Mouse (Mus musculus) embryonic stem cell, embryonic (primary cell): ENCODE measurements around the gene Calm3.

ENCODE experiments used
- CTCF ChIA-PET, 4 experiments: fragments of 300-600 bp in 2 of 4; fragments of 350-600 bp in 2 of 4; sonication (Branson Sonifier 250); formaldehyde crosslinking; loops; one replicate each; lab custom pipeline; 2022; ENCODE audit warnings: inconsistent platforms in 2 of 4; lab: Charles Lee
- POLR2A ChIA-PET, 4 experiments: fragments of 300-600 bp in 2 of 4; fragments of 350-600 bp in 2 of 4; sonication (Branson Sonifier 250); formaldehyde crosslinking; loops; one replicate each; lab custom pipeline; 2022; ENCODE audit warnings: antibody characterized with exemption in 4 of 4, inconsistent platforms in 1 of 4; lab: Charles Lee

The Calm3 gene

GRCm38 (mm10) chr7:16946441-16947348, 22.8 kb upstream of the Calm3 start:
- ChIA-PET CTCF (interaction anchor here in 3 of 4 experiments (0.9 to 6.0 kb wide), 15 partner anchors 10 to 127 kb away, joined by 3 to 47 read pairs (median 4); partner anchors contain the start of gene Psg16 (in 1 of the 3)), POLR2A (interaction anchor here in 2 of 4 experiments (0.6 to 1.5 kb wide), 4 partner anchors 14 to 105 kb away, joined by 3 to 6 read pairs (median 3); no protein-coding TSS in a partner anchor)

- CTCF ChIA-PET, result interaction anchor here in 3 of 4 experiments (0.6 to 6.0 kb wide), 13 partner anchors 8 to 111 kb away, joined by 3 to 47 read pairs (median 4); no protein-coding TSS in a partner anchor
- POLR2A ChIA-PET, result interaction anchor here in 3 of 4 experiments (0.9 to 2.2 kb wide), 13 partner anchors 10 to 153 kb away, joined by 3 to 12 read pairs (median 4); partner anchors contain the start of gene Pnmal1 (in 1 of the 3)
Observed at GRCm38 (mm10) chr7:16945419-16945818, 21.5 kb upstream of the Calm3 start.

DNA sequence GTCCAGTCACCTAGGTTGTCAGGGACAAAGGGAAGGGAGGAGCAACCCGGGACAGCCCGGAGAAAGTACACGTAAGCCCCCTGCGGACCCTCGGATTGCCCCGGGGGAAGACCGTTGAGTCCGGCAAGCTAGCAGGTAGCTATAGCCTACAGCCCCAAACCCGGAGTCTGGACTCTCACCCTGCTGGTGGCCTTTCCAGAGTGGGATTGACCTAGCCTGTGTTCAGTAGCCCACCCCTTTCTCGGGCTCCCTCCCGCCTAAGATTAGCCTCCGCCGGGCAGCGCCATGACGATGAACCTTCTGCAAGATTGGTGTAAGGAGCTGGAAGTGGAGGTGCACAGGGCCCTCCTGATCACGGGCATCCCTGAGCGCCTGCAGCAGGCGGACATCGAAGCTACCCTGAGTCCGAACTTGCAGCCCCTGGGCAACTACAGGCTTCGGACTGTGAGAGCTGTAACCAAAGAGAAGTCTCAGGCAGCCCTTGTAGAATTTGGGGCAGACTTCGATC, 20.9 kb upstream of the Calm3 start:
- POLR2A ChIA-PET, result interaction anchor here (0.6 to 2.2 kb wide), 20 partner anchors 9 to 153 kb away, joined by 3 to 12 read pairs (median 4); partner anchors contain the start of gene Pnmal1 (in 1 of the 4)
- CTCF ChIA-PET, result interaction anchor here (0.6 to 6.0 kb wide), 19 partner anchors 8 to 121 kb away, joined by 3 to 47 read pairs (median 4); partner anchors contain the start of gene Gm42372 (in 1 of the 4)

DNA sequence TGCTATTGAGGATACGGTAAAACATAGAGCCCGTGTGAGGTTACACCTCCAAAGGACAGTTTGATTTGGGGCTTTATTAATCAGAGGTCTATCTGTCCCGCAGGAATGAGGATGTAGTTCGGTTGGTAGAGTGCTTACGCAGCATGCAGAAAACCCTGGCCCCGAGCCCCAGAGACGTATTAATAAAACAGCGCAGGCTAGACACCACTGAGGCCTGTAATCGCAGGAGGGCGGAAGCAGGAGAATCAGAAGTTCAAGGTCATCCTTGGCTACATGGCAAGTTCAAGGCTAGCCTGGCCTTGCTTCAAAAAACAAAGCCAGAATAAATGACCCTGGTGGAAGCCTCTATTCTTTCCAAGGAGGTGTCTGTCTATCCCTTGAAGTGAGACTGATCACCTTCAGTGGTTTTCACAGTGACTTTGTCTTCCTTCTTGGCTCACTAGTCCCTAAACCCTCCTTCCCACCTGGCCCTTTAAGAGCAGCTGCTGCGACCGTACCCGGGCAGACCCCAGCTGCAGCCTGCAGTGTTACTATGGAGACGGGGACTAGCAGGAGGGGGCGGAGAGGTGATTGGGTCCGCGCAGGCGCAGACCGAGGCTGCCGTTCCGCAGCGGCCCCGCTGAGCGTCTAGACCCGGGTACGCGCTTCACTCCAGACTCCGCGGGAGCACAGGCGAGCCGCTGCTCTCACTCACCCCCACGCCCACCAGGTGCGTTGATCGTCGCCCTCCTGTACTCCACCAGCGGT, 20.3 kb upstream of the Calm3 start, which contains the start of gene Pnmal2:
Gene Pnmal2 (plus strand): TSS at position 622 of the 747 bp plus-strand sequence.
- POLR2A ChIA-PET, result interaction anchor here (0.6 to 2.2 kb wide), 19 partner anchors 9 to 152 kb away, joined by 3 to 12 read pairs (median 4); partner anchors contain the start of gene Pnmal1 (in 1 of the 4)

GRCm38 (mm10) chr7:16942861-16943260, 18.9 kb upstream of the Calm3 start:
- ChIA-PET CTCF (interaction anchor here in 2 of 4 experiments (1.6 to 6.0 kb wide), 2 partner anchors 10 kb away, joined by 3 to 47 read pairs; no protein-coding TSS in a partner anchor), POLR2A (interaction anchor here in 1 of 4 experiments (1.9 kb wide), 1 partner anchor 10 kb away, joined by 4 read pairs; no protein-coding TSS in a partner anchor)

More for the DNA sequence above, 20.3 kb upstream of the Calm3 start, which contains the start of gene Pnmal2:
- CTCF ChIA-PET, result interaction anchor here (0.6 to 6.0 kb wide), 20 partner anchors 9 to 122 kb away, joined by 3 to 47 read pairs (median 3); partner anchors contain the start of genes Gm42372 (in 1 of the 4) and Gng8 (in 1 of the 4)

GRCm38 (mm10) chr7:16940292-16940691, 16.4 kb upstream of the Calm3 start:
- ChIA-PET CTCF (interaction anchor here in 3 of 4 experiments (0.6 to 5.1 kb wide), 7 partner anchors 8 to 1934 kb away, joined by 3 to 29 read pairs (median 5); partner anchors contain the start of gene Gng8 (in 1 of the 3)), POLR2A (interaction anchor here in 2 of 4 experiments (0.8 to 1.0 kb wide), 2 partner anchors 22 to 1367 kb away, joined by 3 to 5 read pairs; no protein-coding TSS in a partner anchor)

DNA sequence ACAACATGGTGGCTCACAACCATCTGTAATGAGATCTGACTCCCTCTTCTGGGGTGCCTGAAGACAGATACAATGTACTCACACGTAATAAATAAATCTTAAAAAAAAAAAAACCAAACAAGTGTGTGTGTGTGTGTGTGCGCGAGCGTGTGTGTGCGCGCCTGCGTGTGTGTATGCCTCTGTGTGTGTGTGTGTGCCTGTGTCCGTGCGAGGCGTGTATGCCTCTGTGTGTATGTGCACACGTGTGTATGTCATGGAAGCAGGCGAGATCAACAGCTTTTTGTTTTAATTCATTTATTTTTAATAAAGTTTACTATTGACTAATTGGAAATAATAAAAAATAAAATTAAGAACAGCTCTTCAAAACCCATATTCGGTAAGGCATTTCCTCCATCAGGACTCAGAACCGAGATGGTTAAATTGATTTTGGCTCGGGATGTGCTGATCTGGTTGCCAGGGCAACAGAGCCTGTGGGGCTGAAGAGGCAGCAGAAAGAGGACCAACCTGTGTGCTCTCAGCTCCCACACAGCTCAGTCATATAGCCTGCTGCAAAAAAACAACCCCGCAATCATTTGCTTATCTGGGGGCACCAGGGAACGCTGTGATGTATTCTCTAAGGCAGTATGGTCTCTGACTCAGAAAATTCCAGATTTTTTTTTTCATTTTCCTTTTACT, 14.3 kb upstream of the Calm3 start:
- ChIA-PET CTCF (interaction anchor here in 3 of 4 experiments (1.3 to 5.1 kb wide), 6 partner anchors 11 to 309 kb away, joined by 3 to 29 read pairs (median 6); no protein-coding TSS in a partner anchor), POLR2A (interaction anchor here in 1 of 4 experiments (0.6 to 1.0 kb wide), 2 partner anchors 13 to 32 kb away, joined by 3 read pairs; no protein-coding TSS in a partner anchor)

GRCm38 (mm10) chr7:16937312-16937711, 13.4 kb upstream of the Calm3 start:
- CTCF ChIA-PET, result interaction anchor here (0.5 to 5.1 kb wide), 40 partner anchors 8 to 308 kb away, joined by 3 to 29 read pairs (median 4); partner anchors contain the start of genes Hif3a (in 2 of the 4), Dact3 (in 1 of the 4) and Pnmal1 (in 1 of the 4)
- POLR2A ChIA-PET, result interaction anchor here in 2 of 4 experiments (0.9 to 1.2 kb wide), 3 partner anchors 38 to 119 kb away, joined by 3 to 4 read pairs (median 3); no protein-coding TSS in a partner anchor

- CTCF ChIA-PET, result interaction anchor here (0.5 to 4.1 kb wide), 73 partner anchors 8 to 885 kb away, joined by 3 to 164 read pairs (median 5); partner anchors contain the start of genes Psg16 (in 3 of the 4), Pnmal2 (in 2 of the 4), Dact3 (in 1 of the 4) and Gng8 (in 1 of the 4)
Observed at GRCm38 (mm10) chr7:16932704-16933577, 9.0 kb upstream of the Calm3 start.

DNA sequence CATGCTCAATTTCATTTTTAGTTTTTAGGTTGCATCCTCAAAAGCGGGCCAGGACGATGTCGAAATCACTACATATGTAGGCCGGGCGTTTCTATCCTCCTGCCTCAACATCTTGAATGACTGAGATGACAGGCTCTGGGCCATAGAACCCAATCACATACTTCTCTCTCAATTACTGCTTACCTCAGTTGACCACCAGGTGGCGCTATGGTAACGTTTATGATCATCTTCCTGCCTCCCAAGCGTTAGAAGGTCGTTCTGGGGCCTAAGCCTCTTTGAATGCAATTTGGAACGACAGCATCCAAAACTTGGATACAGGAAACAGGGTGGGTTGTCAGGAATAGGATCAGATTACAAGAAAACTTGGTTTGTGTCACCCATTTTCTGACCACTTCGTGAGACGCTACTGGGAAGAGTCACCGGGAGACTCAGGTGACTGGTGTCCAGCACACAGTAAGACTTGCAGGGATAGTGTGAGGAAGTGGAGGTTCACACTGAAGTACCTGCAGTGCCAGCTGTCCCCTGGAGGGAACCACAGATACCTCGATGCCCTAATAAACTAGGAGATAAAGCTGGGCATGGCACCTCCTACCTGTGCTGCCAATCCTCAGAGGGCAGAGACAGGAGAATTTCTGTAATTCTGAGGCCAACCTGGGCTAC, 8.2 kb upstream of the Calm3 start:
- POLR2A ChIA-PET, result interaction anchor here in 3 of 4 experiments (0.6 to 2.5 kb wide), 11 partner anchors 10 to 159 kb away, joined by 3 to 12 read pairs (median 4); no protein-coding TSS in a partner anchor

More at GRCm38 (mm10) chr7:16932704-16933577, 9.0 kb upstream of the Calm3 start:
- POLR2A ChIA-PET, result interaction anchor here in 3 of 4 experiments (0.6 to 2.5 kb wide), 17 partner anchors 9 to 160 kb away, joined by 3 to 12 read pairs (median 4); partner anchors contain the start of genes Calm3 (in 1 of the 3) and Pnmal2 (in 1 of the 3)

DNA sequence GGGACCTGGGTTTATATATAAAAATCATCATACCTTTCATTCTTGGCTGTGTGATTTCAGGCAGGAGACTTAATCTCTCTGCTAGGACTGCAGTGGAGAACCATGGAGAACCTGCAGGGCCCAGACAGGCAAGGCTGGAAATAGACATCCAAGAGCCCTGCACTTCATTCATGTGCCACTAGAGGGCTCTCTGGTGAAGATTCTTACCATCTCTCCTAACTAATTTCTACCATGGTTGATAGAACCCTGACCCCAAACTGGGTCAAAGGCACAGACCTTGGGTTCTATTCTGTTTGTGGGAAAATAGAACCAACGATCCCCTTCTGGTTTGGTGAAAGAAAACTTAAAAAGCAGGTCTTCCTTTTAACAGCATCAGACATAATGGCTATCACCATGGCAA, 6.9 kb upstream of the Calm3 start:
- POLR2A ChIA-PET, result interaction anchor here in 3 of 4 experiments (0.7 to 2.5 kb wide), 4 partner anchors 14 to 72 kb away, joined by 3 to 10 read pairs (median 4); no protein-coding TSS in a partner anchor
- CTCF ChIA-PET, result interaction anchor here in 3 of 4 experiments (0.7 to 4.1 kb wide), 15 partner anchors 9 to 294 kb away, joined by 3 to 164 read pairs (median 7); partner anchors contain the start of genes Dact3 (in 1 of the 3), Hif3a (in 1 of the 3) and Pnmal2 (in 1 of the 3)

More for the DNA sequence above, 8.2 kb upstream of the Calm3 start:
- CTCF ChIA-PET, result interaction anchor here (0.5 to 4.1 kb wide), 48 partner anchors 9 to 884 kb away, joined by 3 to 164 read pairs (median 7); partner anchors contain the start of genes Pnmal2 (in 2 of the 4), Dact3 (in 1 of the 4), Hif3a (in 1 of the 4) and Pnmal1 (in 1 of the 4)

DNA sequence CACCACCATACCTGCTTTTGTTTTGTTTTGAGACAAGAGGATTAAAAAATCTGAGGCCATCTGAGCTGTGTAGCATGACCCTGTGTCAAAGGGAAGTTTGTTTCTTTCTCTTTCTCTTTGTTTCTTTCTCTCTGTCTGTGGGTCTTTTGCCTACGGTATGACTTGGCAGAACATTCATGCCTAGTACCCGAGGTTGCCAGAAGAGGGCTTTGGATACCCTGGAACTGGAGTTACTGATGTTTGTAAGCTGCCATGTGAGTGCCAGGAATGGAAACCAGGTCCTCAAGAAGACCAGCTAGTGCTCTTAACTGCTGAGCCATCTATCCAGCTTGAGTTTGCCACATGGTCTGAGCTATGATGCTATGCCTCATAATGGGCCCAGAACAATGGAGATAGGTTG, 4.4 kb upstream of the Calm3 start:
- ChIA-PET CTCF (interaction anchor here (0.6 to 2.3 kb wide), 9 partner anchors 9 to 120 kb away, joined by 3 to 13 read pairs (median 6); no protein-coding TSS in a partner anchor), POLR2A (interaction anchor here in 1 of 4 experiments (1.1 to 1.2 kb wide), 2 partner anchors 36 to 72 kb away, joined by 3 read pairs; partner anchors contain the start of gene Gng8)

DNA sequence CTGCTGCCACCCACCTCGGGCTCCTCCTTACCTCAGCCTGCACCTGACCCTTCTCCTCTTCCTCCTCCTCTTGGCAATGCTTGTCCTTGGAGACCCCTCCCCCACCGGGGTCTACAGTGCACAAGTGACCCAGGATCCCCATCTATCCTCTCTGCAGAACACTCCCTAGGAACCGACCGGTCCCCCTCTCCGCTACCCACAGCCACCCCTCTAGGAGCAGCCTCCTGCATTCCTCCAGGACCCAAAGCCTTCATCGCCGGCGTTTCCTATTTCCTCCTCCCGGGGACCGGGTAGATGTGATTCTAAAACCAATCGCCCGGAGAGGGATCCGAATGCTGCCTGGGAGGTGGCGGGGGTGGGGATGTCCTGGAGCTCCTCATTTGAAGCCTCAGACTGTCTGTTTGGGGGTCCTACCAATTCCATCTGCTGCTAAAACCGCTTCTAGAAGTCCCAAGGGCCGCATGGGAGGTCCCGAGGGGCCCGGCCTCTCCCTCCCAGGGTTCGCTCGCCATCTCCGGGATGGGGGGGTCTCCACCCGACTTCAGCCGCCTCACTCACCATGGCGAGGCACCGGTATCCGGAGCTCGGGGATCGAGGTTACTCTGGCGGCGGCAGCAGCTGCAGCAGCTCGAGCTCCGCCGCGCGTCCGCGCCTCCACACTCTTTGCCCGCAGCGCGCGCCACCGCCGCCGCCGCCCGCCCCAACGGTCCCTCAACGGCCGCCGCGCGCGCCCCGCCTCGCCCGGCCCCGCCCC, 454 bp downstream of the Calm3 start:
- POLR2A ChIA-PET, result interaction anchor here (0.6 to 2.3 kb wide), 18 partner anchors 9 to 108 kb away, joined by 3 to 10 read pairs (median 3); partner anchors contain the start of genes Dact3 (in 2 of the 4), Gng8 (in 2 of the 4) and Strn4 (in 1 of the 4)

More for the DNA sequence above, 454 bp downstream of the Calm3 start:
- CTCF ChIA-PET, result interaction anchor here in 3 of 4 experiments (0.6 to 3.0 kb wide), 13 partner anchors 8 to 112 kb away, joined by 3 to 11 read pairs (median 4); partner anchors contain the start of genes Gng8 (in 2 of the 3) and Dact3 (in 1 of the 3)
